Mouse (Mus musculus) E14TG2a.4 (cell line): Measurements from ENCODE around the gene Trmt11.

ENCODE experiments used
- CTCF ChIP-seq: conservative IDR thresholded peaks from 2 replicates; pipeline ENCODE4 v1.5.1; 2014; ENCODE audit warnings: low read length
- NANOG ChIP-seq: IDR thresholded peaks from 2 replicates; pipeline ENCODE4 v1.6.1; 2014; ENCODE audit warnings: borderline replicate concordance, low read length, mixed read lengths
- POU5F1 ChIP-seq: IDR thresholded peaks from 2 replicates; pipeline ENCODE4 v1.6.1; 2014; ENCODE audit warnings: low read length, borderline replicate concordance

DNA sequence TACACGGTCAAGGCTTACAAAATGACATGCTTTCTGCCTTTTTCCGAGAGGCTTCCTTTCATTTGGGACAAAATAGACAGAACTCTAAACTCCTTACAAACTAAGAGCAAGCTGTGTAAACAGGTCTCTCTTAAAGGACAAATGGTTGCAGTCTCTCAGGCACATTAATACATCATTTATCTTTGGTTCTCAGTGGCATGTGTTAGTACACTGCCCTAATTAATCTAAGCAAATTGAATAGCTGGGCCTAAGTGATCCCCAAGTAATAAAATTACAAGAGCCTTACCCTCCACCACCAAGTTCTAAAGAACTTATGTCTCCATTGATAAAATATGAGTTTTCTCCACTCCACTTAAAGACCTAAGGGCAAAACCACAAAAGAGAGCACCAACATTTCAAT is 47.1 kb upstream of the Trmt11 start:
- TF ChIP-seq CTCF (no peak), NANOG (no peak), POU5F1 (no peak)
